22 mouse cellular contexts compared by ENCODE assay signal in the genomic region with DNA sequence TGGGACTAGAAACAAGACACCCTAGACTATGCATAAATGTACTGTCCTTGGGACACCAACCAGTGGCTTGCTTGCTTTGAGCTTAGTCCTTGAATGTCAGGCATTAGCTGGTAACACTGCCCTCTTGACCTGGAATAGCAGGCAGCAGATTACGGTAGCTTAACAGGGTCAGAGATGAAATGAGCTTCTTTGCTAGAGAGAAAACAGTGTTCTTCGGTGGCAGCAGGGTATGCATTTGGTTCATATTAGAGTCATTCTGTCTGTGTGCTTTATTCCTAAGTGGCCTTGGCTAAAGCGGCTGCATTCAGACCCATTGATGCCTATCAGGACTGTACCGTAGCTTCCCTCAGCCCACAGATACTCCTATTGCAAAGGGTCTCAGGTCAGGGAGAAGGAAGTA.
DNase-seq lines count a peak whose midpoint lies in the region; ATAC-seq lines count a peak whose summit lies in the region.
"Had no signal": no experiment of that assay in that cellular context is flagged by ENCODE, and none has a peak within 500 bp of the region (broad histone marks: within the 10 kb centered on the region; RNA-seq: fewer than 3 reads in every experiment).

No protein-coding gene starts in this region.

- no peaks in the 10 kb centered on the region for H3K36me3 ChIP-seq in hindbrain, embryonic 11.5 days (ENCODE audit: control insufficient read depth, insufficient read depth, low read length)
- no peaks in the 10 kb centered on the region for H3K36me3 ChIP-seq in hindbrain, embryonic 13.5 days
- no peaks in the 10 kb centered on the region for H3K36me3 ChIP-seq in midbrain, embryonic 15.5 days (replicated peaks)
- no peaks in the 10 kb centered on the region; the same call in 1 of the 2 replicates for H3K36me3 ChIP-seq in midbrain, embryonic 11.5 days (ENCODE audit: control insufficient read depth, insufficient read depth, low read length)
- H3K36me3 ChIP-seq: embryonic facial prominence, embryonic 15.5 days; forebrain, embryonic 12.5 days; heart, embryonic 15.5 days had no signal

- 0 out of 2 replicates have a peak overlapping the region, but pooled peaks have one; percentile 13 for H3K27ac ChIP-seq in hindbrain, embryonic 11.5 days (ENCODE audit: low read depth, low read length)
- H3K27ac ChIP-seq in hindbrain, embryonic 13.5 days: no peak overlapping the region
- peak overlapping the region; percentile 21; the same call in 1 of the 2 replicates for H3K27ac ChIP-seq in midbrain, embryonic 15.5 days
- H3K27ac ChIP-seq in midbrain, embryonic 11.5 days (ENCODE audit: low read depth, low read length): no peak overlapping the region
- H3K27ac ChIP-seq: forebrain, embryonic 12.5 days; heart, embryonic 15.5 days; liver, embryonic 14.5 days had no signal

- no peaks in the 10 kb centered on the region for H3K4me1 ChIP-seq in hindbrain, embryonic 11.5 days (replicated peaks; ENCODE audit: control insufficient read depth, insufficient read depth, low read length)
- H3K4me1 ChIP-seq in hindbrain, embryonic 13.5 days (replicated peaks): peaks cover 3% of the 10 kb centered on the region
- no peaks in the 10 kb centered on the region for H3K4me1 ChIP-seq in midbrain, embryonic 15.5 days
- no peaks in the 10 kb centered on the region for H3K4me1 ChIP-seq in midbrain, embryonic 11.5 days (ENCODE audit: control insufficient read depth, insufficient read depth, low read length)
- H3K4me1 ChIP-seq: forebrain, embryonic 12.5 days had no signal

- H3K4me3 ChIP-seq in hindbrain, embryonic 11.5 days (ENCODE audit: low read depth, low read length): no peak overlapping the region
- no peak overlapping the region for H3K4me3 ChIP-seq in hindbrain, embryonic 13.5 days
- H3K4me3 ChIP-seq in midbrain, embryonic 15.5 days: no peak overlapping the region
- no peak overlapping the region for H3K4me3 ChIP-seq in midbrain, embryonic 11.5 days (ENCODE audit: low read depth, low read length)
- H3K4me3 ChIP-seq: embryonic facial prominence, embryonic 15.5 days; forebrain, embryonic 12.5 days; heart, embryonic 15.5 days had no signal

- no peak for ATAC-seq in hindbrain, embryonic 11.5 days (ENCODE audit: low FRiP score)
- no peak for ATAC-seq in hindbrain, embryonic 13.5 days (ENCODE audit: low FRiP score)
- no peak for ATAC-seq in midbrain, embryonic 15.5 days (replicated peaks)
- no peak for ATAC-seq in midbrain, embryonic 11.5 days (ENCODE audit: low FRiP score)
- ATAC-seq: hindbrain, embryonic 16.5 days; intestine, postnatal 0 days had no signal

- 68% methylated on average over 4 of the region's 4 CpGs for WGBS in hindbrain, embryonic 11.5 days
- WGBS in hindbrain, embryonic 13.5 days: 82% methylated on average over 4 of the region's 4 CpGs
- WGBS in midbrain, embryonic 15.5 days: 68% methylated on average over 4 of the region's 4 CpGs
- 63% methylated on average over 4 of the region's 4 CpGs for WGBS in midbrain, embryonic 11.5 days

- H3K9me3 ChIP-seq in hindbrain, embryonic 11.5 days (ENCODE audit: control insufficient read depth, low read length): no peaks in the 10 kb centered on the region
- no peaks in the 10 kb centered on the region for H3K9me3 ChIP-seq in hindbrain, embryonic 13.5 days
- no peaks in the 10 kb centered on the region for H3K9me3 ChIP-seq in midbrain, embryonic 15.5 days
- H3K9me3 ChIP-seq in midbrain, embryonic 11.5 days (ENCODE audit: control insufficient read depth, low read length): no peaks in the 10 kb centered on the region
- H3K9me3 ChIP-seq: embryonic facial prominence, embryonic 15.5 days; forebrain, embryonic 12.5 days; heart, embryonic 15.5 days had no signal

- no peak overlapping the region for H3K9ac ChIP-seq in hindbrain, embryonic 11.5 days (ENCODE audit: low read depth, low read length)
- H3K9ac ChIP-seq in hindbrain, embryonic 13.5 days: no peak overlapping the region; the same call in 1 of the 2 replicates
- H3K9ac ChIP-seq in midbrain, embryonic 15.5 days: no peak overlapping the region
- no peak overlapping the region for H3K9ac ChIP-seq in midbrain, embryonic 11.5 days (ENCODE audit: low read length)
- H3K9ac ChIP-seq: embryonic facial prominence, embryonic 15.5 days; forebrain, embryonic 12.5 days; heart, embryonic 15.5 days; liver, embryonic 14.5 days had no signal

- H3K4me2 ChIP-seq in hindbrain, embryonic 11.5 days (replicated peaks; ENCODE audit: low read depth, low read length): no peak overlapping the region
- no peak overlapping the region for H3K4me2 ChIP-seq in hindbrain, embryonic 13.5 days
- H3K4me2 ChIP-seq in midbrain, embryonic 15.5 days: no peak overlapping the region
- H3K4me2 ChIP-seq in midbrain, embryonic 11.5 days: no peak overlapping the region
- H3K4me2 ChIP-seq: embryonic facial prominence, embryonic 15.5 days; forebrain, embryonic 12.5 days; heart, embryonic 15.5 days had no signal

- no peaks in the 10 kb centered on the region for H3K27me3 ChIP-seq in hindbrain, embryonic 11.5 days (ENCODE audit: control insufficient read depth, insufficient read depth, low read length)
- H3K27me3 ChIP-seq in hindbrain, embryonic 13.5 days: no peaks in the 10 kb centered on the region
- no peaks in the 10 kb centered on the region for H3K27me3 ChIP-seq in midbrain, embryonic 15.5 days (replicated peaks)
- H3K27me3 ChIP-seq in midbrain, embryonic 11.5 days (ENCODE audit: control insufficient read depth, insufficient read depth, low read length): no peaks in the 10 kb centered on the region
- H3K27me3 ChIP-seq: embryonic facial prominence, embryonic 15.5 days; forebrain, embryonic 12.5 days; heart, embryonic 15.5 days had no signal

- peak; percentile 28 for DNase-seq in embryo, embryonic 10.5 days (ENCODE audit: low spot score)
- no peak for DNase-seq in embryo, embryonic 11 days
- DNase-seq in hindbrain, embryonic 11.5 days (ENCODE audit: low spot score): no peak
- no peak for DNase-seq in midbrain, embryonic 11.5 days (ENCODE audit: low spot score, missing footprints)
- no peak for DNase-seq in right cerebral cortex, postnatal 10 days (ENCODE audit: low spot score in 2 of 2)
- DNase-seq in MN1 (ENCODE audit: low spot score): no peak
- DNase-seq: adrenal gland, postnatal 10 days; cerebellum, adult 11-12 months; cerebellum, postnatal 36 days; layer of hippocampus, postnatal 36 days; left cerebral cortex, postnatal 4 days; right cerebral cortex, adult 18-20 months; spleen, adult 18-20 months; thymus, postnatal 14 days had no signal

Comparison
In these comparisons a context has a peak if more than half of its experiments do, and no peak if none do; other contexts are left out.
1. H3K27ac ChIP-seq: peak in hindbrain, embryonic 11.5 days (single experiment) and midbrain, embryonic 15.5 days (single experiment); none in hindbrain, embryonic 13.5 days (single experiment) and midbrain, embryonic 11.5 days (single experiment).